ENCODE assay signal across 18 mouse cellular contexts in genomic region chr19:12695590-12695989, GRCm38 (mm10). TPM values are rescaled to one million over a fixed set of nuclear protein-coding genes. Genes with fewer than 3 reads are reported as not detected.
"Had no signal": no experiment of that assay in that cellular context is flagged by ENCODE, and none has a peak within 500 bp of the region (broad histone marks: within the 10 kb centered on the region; RNA-seq: fewer than 3 reads in every experiment).

TSS of gene Keg1 (plus strand) at chr19:12695786.

- ATAC-seq: hindbrain, embryonic 16.5 days; inflammation-experienced regulatory T-cells, adult 6 months; midbrain, embryonic 16.5 days had no signal

- H3K4me2 ChIP-seq: hindbrain, embryonic 12.5 days; liver, embryonic 15.5 days; lung, embryonic 15.5 days; midbrain, embryonic 12.5 days; neural tube, embryonic 13.5 days had no signal

- H3K4me1 ChIP-seq: hindbrain, embryonic 12.5 days; limb, embryonic 10.5 days; liver, embryonic 15.5 days; lung, embryonic 15.5 days; midbrain, embryonic 12.5 days; neural tube, embryonic 13.5 days had no signal

- H3K27me3 ChIP-seq: hindbrain, embryonic 12.5 days; liver, embryonic 15.5 days; lung, embryonic 15.5 days; midbrain, embryonic 12.5 days; neural tube, embryonic 13.5 days had no signal

- H3K36me3 ChIP-seq: hindbrain, embryonic 12.5 days; limb, embryonic 10.5 days; liver, embryonic 15.5 days; lung, embryonic 15.5 days; midbrain, embryonic 12.5 days; neural tube, embryonic 13.5 days had no signal

- DNase-seq: lung, postnatal 14 days; right cerebral cortex, postnatal 14 days; thymus, postnatal 4 days had no signal

- H3K4me3 ChIP-seq: hindbrain, embryonic 12.5 days; left cerebral cortex, adult 2 months; limb, embryonic 10.5 days; liver, embryonic 15.5 days; lung, embryonic 15.5 days; midbrain, embryonic 12.5 days; neural tube, embryonic 13.5 days had no signal

- H3K9ac ChIP-seq: hindbrain, embryonic 12.5 days; liver, embryonic 15.5 days; lung, embryonic 15.5 days; midbrain, embryonic 12.5 days; neural tube, embryonic 13.5 days had no signal

- H3K27ac ChIP-seq: hindbrain, embryonic 12.5 days; left cerebral cortex, adult 2 months; limb, embryonic 10.5 days; liver, embryonic 15.5 days; lung, embryonic 15.5 days; macrophage; midbrain, embryonic 12.5 days; neural tube, embryonic 13.5 days; stomach, postnatal 0 days had no signal

- H3K9me3 ChIP-seq: hindbrain, embryonic 12.5 days; limb, embryonic 10.5 days; liver, embryonic 15.5 days; lung, embryonic 15.5 days; midbrain, embryonic 12.5 days; neural tube, embryonic 13.5 days had no signal

RNA-seq across cellular contexts. Expression of gene Keg1, which starts in this region (rescaled TPM):
- polyA plus RNA-seq: hindbrain, embryonic 12.5 days; hindbrain, embryonic 16.5 days; inflammation-experienced regulatory T-cells, adult 6 months; large intestine, adult 2 months; limb, embryonic 10.5 days; limb, embryonic 14.5 days; macrophage; midbrain, embryonic 12.5 days; midbrain, embryonic 16.5 days; neural tube, embryonic 13.5 days; small intestine, adult 2 months; stomach, postnatal 0 days had no signal
